Mouse (Mus musculus): ENCODE results near the gene Ppp1cb. TPM values are rescaled to one million over a fixed set of nuclear protein-coding genes. Genes with fewer than 3 reads are reported as not detected.

Ppp1cb gene
- polyA plus RNA-seq, 1 experiment from 2014 or later = 283 TPM

DNA sequence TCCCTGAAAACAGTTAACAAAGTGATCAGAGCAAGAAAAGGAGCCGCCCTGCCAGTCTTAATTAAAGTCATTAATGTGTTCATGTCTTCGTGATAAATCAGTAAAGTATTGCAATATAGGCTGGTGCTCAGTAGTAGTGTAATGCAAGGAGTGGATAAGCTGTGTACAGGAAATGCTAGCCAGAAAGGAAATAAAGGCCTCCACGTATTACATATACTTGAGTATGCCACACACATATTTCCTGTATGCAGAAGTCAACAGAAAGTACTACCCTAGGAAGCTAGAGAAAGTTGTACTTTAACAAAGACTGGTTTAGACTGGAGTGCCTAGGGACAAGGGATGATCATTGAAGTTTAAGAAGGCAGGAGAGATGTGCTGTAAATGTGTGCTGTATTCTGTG, 26.8 kb downstream of the Ppp1cb start:
- WGBS = 92% methylated on average over 3 of the region's 3 CpGs
- Histone ChIP-seq H3K9ac (no peak overlapping the region), H3K36me3 (peaks cover 81% of the 10 kb centered on the region), H3K4me3 (no peak overlapping the region), H3K4me2 (no peak overlapping the region), H3K27me3 (replicated peaks) (no peaks in the 10 kb centered on the region), H3K4me1 (replicated peaks) (no peaks in the 10 kb centered on the region), H3K27ac (ENCODE audit: poor library complexity, severe bottlenecking) (no peak overlapping the region), H3K9me3 (replicated peaks) (no peaks in the 10 kb centered on the region)
- ATAC-seq (ENCODE audit: insufficient number of reproducible peaks, low FRiP score) = no peak

DNA sequence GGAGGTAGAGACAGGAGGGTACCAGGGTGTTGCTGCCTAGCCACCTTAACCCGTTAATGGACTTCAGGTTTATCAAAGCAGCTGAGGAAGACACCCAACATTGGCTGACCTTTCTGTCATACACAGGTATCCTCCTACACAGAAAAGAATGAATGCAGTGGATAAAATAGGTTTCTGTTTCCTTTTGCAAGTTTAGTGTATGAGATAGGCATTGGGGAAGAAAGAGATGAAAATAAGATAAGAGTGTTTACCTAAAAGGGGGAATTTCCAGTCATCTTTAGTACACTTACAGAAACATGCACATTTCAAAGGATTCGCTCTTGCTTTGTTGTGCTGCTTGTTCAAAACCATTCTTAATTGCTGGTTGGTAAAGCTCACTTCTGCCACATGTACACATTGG, 29.4 kb downstream of the Ppp1cb start:
- 89% methylated on average over 2 of the region's 2 CpGs for WGBS
- Histone ChIP-seq H3K4me1 (replicated peaks) (no peaks in the 10 kb centered on the region), H3K4me3 (no peak overlapping the region), H3K9me3 (replicated peaks) (no peaks in the 10 kb centered on the region), H3K9ac (no peak overlapping the region), H3K27ac (ENCODE audit: poor library complexity, severe bottlenecking) (no peak overlapping the region), H3K4me2 (no peak overlapping the region), H3K27me3 (replicated peaks) (no peaks in the 10 kb centered on the region), H3K36me3 (peaks cover 76% of the 10 kb centered on the region)
- ATAC-seq (ENCODE audit: insufficient number of reproducible peaks, low FRiP score) = no peak

DNA sequence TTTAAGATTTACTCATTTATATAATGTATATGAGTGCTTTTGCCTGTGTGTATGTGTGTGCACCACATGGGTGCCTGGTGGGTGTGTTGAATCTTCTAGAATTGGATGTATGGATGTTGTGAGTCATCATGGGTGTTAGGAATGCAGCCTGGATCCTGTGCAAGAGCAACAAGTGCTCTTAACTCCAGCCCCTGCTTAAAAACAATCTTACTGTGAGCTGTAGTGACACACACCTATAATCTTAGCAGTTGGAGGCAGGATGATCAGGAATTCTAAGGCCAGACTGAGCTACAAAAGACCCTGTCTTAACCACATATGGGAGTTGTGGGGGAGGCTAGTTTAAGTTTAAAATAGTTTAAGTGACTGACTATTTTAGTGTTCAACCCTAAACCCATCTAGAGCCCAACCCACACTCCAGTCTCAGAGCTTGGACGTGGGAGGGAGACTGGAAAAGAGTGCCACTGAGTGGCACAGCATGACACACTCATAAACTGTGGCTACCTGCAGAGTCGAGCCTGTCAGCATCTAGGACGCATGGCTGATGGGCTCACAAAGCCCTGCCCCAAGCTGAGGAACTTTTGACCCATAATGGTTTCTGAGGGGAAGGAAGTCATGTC, 35.5 kb downstream of the Ppp1cb start:
- 67% methylated on average over 3 of the region's 3 CpGs for WGBS
- Histone ChIP-seq H3K9me3 (replicated peaks) (no peaks in the 10 kb centered on the region), H3K36me3 (peaks cover 52% of the 10 kb centered on the region)

DNA sequence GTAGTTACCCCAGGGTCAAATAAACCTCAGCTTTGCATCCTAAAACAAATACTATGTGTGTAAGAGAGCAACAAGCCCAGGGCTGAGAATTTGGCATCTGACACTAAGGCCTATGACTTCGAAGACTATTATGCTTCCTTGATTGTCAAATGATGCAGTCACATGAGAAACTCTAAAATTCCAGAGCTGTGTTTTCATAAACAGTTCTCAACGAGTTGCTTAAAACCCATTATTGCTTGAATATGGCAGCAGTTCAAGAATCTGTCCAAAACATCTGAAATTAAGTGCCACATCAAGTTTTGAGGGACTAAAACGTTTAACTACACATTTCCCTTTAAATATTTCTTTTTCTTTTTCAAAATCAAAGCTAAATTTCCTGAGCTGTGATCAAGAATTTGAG, 50.1 kb downstream of the Ppp1cb start:
- H3K27ac ChIP-seq (ENCODE audit: poor library complexity, severe bottlenecking) = no peak overlapping the region
- H3K9ac ChIP-seq = no peak overlapping the region
- H3K4me1 ChIP-seq (replicated peaks) = no peaks in the 10 kb centered on the region
- peaks cover 24% of the 10 kb centered on the region for H3K36me3 ChIP-seq
- H3K4me3 ChIP-seq = no peak overlapping the region
- no peak for ATAC-seq (ENCODE audit: insufficient number of reproducible peaks, low FRiP score)
- H3K9me3 ChIP-seq (replicated peaks) = no peaks in the 10 kb centered on the region
- H3K27me3 ChIP-seq (replicated peaks) = no peaks in the 10 kb centered on the region
- no peak overlapping the region for H3K4me2 ChIP-seq
- 73% methylated on average over 3 of the region's 3 CpGs for WGBS

More for the DNA sequence above, 35.5 kb downstream of the Ppp1cb start:
- Histone ChIP-seq H3K4me1 (replicated peaks) (0 out of 2 replicates have a peak, but pooled peaks cover 2% of the 10 kb centered on the region), H3K4me2 (no peak overlapping the region), H3K4me3 (no peak overlapping the region), H3K9ac (no peak overlapping the region), H3K27ac (ENCODE audit: poor library complexity, severe bottlenecking) (no peak overlapping the region), H3K27me3 (replicated peaks) (no peaks in the 10 kb centered on the region)
- no peak for ATAC-seq (ENCODE audit: insufficient number of reproducible peaks, low FRiP score)

GRCm38 (mm10) chr5:32520381-32520780, 61.7 kb downstream of the Ppp1cb start:
- no peaks in the 10 kb centered on the region for H3K36me3 ChIP-seq
- no peaks in the 10 kb centered on the region for H3K4me1 ChIP-seq (replicated peaks)
- 28% methylated on average over 1 of the region's 1 CpGs for WGBS
- 0 out of 2 replicates have a peak, but pooled peaks cover 6% of the 10 kb centered on the region for H3K9me3 ChIP-seq (replicated peaks)
- H3K4me3 ChIP-seq = no peak overlapping the region
- ATAC-seq (ENCODE audit: insufficient number of reproducible peaks, low FRiP score) = no peak
- H3K27me3 ChIP-seq (replicated peaks) = no peaks in the 10 kb centered on the region
- H3K4me2 ChIP-seq = no peak overlapping the region
- no peak overlapping the region for H3K27ac ChIP-seq (ENCODE audit: poor library complexity, severe bottlenecking)
- no peak overlapping the region for H3K9ac ChIP-seq

GRCm38 (mm10) chr5:32549449-32549848, 90.8 kb downstream of the Ppp1cb start:
- no peak overlapping the region for H3K27ac ChIP-seq (ENCODE audit: poor library complexity, severe bottlenecking)
- no peaks in the 10 kb centered on the region for H3K36me3 ChIP-seq
- no peaks in the 10 kb centered on the region for H3K27me3 ChIP-seq (replicated peaks)
- ATAC-seq (ENCODE audit: insufficient number of reproducible peaks, low FRiP score) = no peak
- no peak overlapping the region for H3K9ac ChIP-seq
- no peak overlapping the region for H3K4me2 ChIP-seq
- no peaks in the 10 kb centered on the region for H3K4me1 ChIP-seq (replicated peaks)
- 82% methylated on average over 2 of the region's 2 CpGs for WGBS
- H3K9me3 ChIP-seq (replicated peaks) = no peaks in the 10 kb centered on the region
- no peak overlapping the region for H3K4me3 ChIP-seq

- no peaks in the 10 kb centered on the region for H3K36me3 ChIP-seq
- H3K4me2 ChIP-seq = no peak overlapping the region
- no peak for ATAC-seq (ENCODE audit: insufficient number of reproducible peaks, low FRiP score)
- no peaks in the 10 kb centered on the region for H3K27me3 ChIP-seq (replicated peaks)
- H3K4me3 ChIP-seq = no peak overlapping the region
- WGBS = 0% methylated on average over 1 of the region's 1 CpGs
- H3K9ac ChIP-seq = no peak overlapping the region
- H3K9me3 ChIP-seq (replicated peaks) = no peaks in the 10 kb centered on the region
- 0 out of 2 replicates have a peak, but pooled peaks cover 5% of the 10 kb centered on the region for H3K4me1 ChIP-seq (replicated peaks)
- H3K27ac ChIP-seq (ENCODE audit: poor library complexity, severe bottlenecking) = no peak overlapping the region
Measured at GRCm38 (mm10) chr5:32564697-32565096, 106.1 kb downstream of the Ppp1cb start.

Other genes with a start within 250 kb of the Ppp1cb start
- 0.91 and 1.1 TPM in 2 replicates for gene Plb1, start 226.1 kb upstream of the Ppp1cb start, polyA plus RNA-seq (2016; fragmentation: Nextera tagmentation; extraction: Ambion mirVana)
- 32.0 and 33.3 TPM in 2 replicates for gene Yes1, start 152.3 kb downstream of the Ppp1cb start, polyA plus RNA-seq (2016; fragmentation: Nextera tagmentation; extraction: Ambion mirVana)